In the genomic region with DNA sequence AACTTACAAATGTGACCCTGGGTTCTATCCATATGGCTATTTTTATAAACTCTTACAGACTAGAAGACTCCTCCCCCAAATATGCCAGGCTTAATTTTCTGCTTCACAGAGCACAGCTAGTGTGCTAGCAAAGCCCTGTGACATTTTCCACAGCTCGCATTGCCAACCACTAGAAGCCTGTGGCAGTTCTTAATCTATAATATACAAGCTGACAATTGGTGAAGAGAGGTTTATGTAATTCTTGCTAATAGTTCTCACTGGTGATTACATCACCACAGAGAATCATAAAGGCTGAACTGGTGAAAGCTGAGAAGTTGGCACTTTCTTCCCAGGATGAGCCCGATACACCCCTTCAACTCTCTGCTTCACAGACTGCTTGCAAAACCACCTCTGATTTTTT, we compare ENCODE assay signal across 14 mouse cellular contexts.
DNase-seq lines count a peak whose midpoint lies in the region; ATAC-seq and TF ChIP-seq lines count a peak whose summit lies in the region.
"Had no signal": no experiment of that assay in that cellular context is flagged by ENCODE, and none has a peak within 500 bp of the region (broad histone marks: within the 10 kb centered on the region; RNA-seq: fewer than 3 reads in every experiment).

No protein-coding gene starts in this region.

- no peak for TF ChIP-seq CTCF in midbrain, postnatal 0 days (IDR thresholded peaks at IDR 0.05)

- ATAC-seq in hindbrain, embryonic 14.5 days (ENCODE audit: low FRiP score): peak; percentile 53; the same call in 1 of the 2 replicates
- ATAC-seq in cerebellum, adult (ENCODE audit: insufficient number of reproducible peaks, low FRiP score, low TSS enrichment): peak; percentile 96
- ATAC-seq in midbrain, postnatal 0 days (ENCODE audit: low FRiP score): peak; percentile 52; the same call in 1 of the 2 replicates
- ATAC-seq in erythroblast, adult 5-6 weeks (replicated peaks; ENCODE audit: low FRiP score, poor library complexity, severe bottlenecking): no peak
- ATAC-seq: activated CD4-positive, CD25-positive, alpha-beta regulatory T cell, adult 4 months; intestine, embryonic 15.5 days had no signal

- H3K4me2 ChIP-seq in hindbrain, embryonic 14.5 days (replicated peaks): no peak overlapping the region
- no peak overlapping the region for H3K4me2 ChIP-seq in midbrain, postnatal 0 days (ENCODE audit: low read depth, low read length, poor library complexity, severe bottlenecking)
- H3K4me2 ChIP-seq: intestine, embryonic 15.5 days; liver, embryonic 11.5 days had no signal

- 0 out of 2 replicates have a peak, but pooled peaks cover 3% of the 10 kb centered on the region for H3K4me1 ChIP-seq in hindbrain, embryonic 14.5 days (replicated peaks; ENCODE audit: control insufficient read depth, insufficient read depth, low read length)
- no peaks in the 10 kb centered on the region for H3K4me1 ChIP-seq in hindbrain, embryonic 10.5 days (replicated peaks)
- no peaks in the 10 kb centered on the region for H3K4me1 ChIP-seq in midbrain, postnatal 0 days (ENCODE audit: insufficient read depth, low read length)
- H3K4me1 ChIP-seq: intestine, embryonic 15.5 days had no signal

- no peak overlapping the region for H3K9ac ChIP-seq in hindbrain, embryonic 14.5 days
- no peak overlapping the region for H3K9ac ChIP-seq in midbrain, postnatal 0 days (replicated peaks; ENCODE audit: low read length, poor library complexity, severe bottlenecking)
- H3K9ac ChIP-seq: intestine, embryonic 15.5 days had no signal

- DNase-seq in hindbrain, embryonic 14.5 days (ENCODE audit: low spot score): peak; percentile 43
- no peak for DNase-seq in hindbrain, embryonic 10.5 days (ENCODE audit: low spot score)
- peak; percentile 93 for DNase-seq in cerebellum, postnatal 10 days
- peak; percentile 81 for DNase-seq in midbrain, postnatal 0 days (ENCODE audit: low spot score)
- no peak for DNase-seq in kidney, postnatal 10 days
- DNase-seq in heart, adult 9 months (ENCODE audit: low spot score in 2 of 2): no peak
- DNase-seq: embryo, embryonic 11 days; kidney, postnatal 36 days; spleen, adult 18-20 months had no signal

- no peaks in the 10 kb centered on the region for H3K9me3 ChIP-seq in hindbrain, embryonic 14.5 days (ENCODE audit: control insufficient read depth, low read length)
- H3K9me3 ChIP-seq in hindbrain, embryonic 10.5 days: no peaks in the 10 kb centered on the region
- H3K9me3 ChIP-seq in midbrain, postnatal 0 days (ENCODE audit: low read length): no peaks in the 10 kb centered on the region
- H3K9me3 ChIP-seq: intestine, embryonic 15.5 days had no signal

- H3K27ac ChIP-seq in hindbrain, embryonic 14.5 days: no peak overlapping the region
- H3K27ac ChIP-seq in hindbrain, embryonic 10.5 days: no peak overlapping the region
- no peak overlapping the region for H3K27ac ChIP-seq in midbrain, postnatal 0 days (ENCODE audit: low read depth, low read length)
- H3K27ac ChIP-seq: intestine, embryonic 15.5 days had no signal

- no peaks in the 10 kb centered on the region for H3K36me3 ChIP-seq in hindbrain, embryonic 14.5 days (replicated peaks; ENCODE audit: control insufficient read depth, insufficient read depth)
- no peaks in the 10 kb centered on the region for H3K36me3 ChIP-seq in hindbrain, embryonic 10.5 days
- no peaks in the 10 kb centered on the region for H3K36me3 ChIP-seq in midbrain, postnatal 0 days (ENCODE audit: insufficient read depth, low read length)
- H3K36me3 ChIP-seq: intestine, embryonic 15.5 days had no signal

- H3K4me3 ChIP-seq in hindbrain, embryonic 14.5 days (replicated peaks; ENCODE audit: low read length): no peak overlapping the region
- H3K4me3 ChIP-seq in hindbrain, embryonic 10.5 days: no peak overlapping the region
- no peak overlapping the region for H3K4me3 ChIP-seq in midbrain, postnatal 0 days (ENCODE audit: low read depth, low read length)
- H3K4me3 ChIP-seq: intestine, embryonic 15.5 days had no signal

- WGBS in hindbrain, embryonic 14.5 days: 49% methylated on average over 2 of the region's 2 CpGs
- 81% methylated on average over 2 of the region's 2 CpGs for WGBS in hindbrain, embryonic 10.5 days
- WGBS in midbrain, postnatal 0 days: 41% methylated on average over 2 of the region's 2 CpGs

- no peaks in the 10 kb centered on the region for H3K27me3 ChIP-seq in hindbrain, embryonic 14.5 days (ENCODE audit: control insufficient read depth, insufficient read depth, low read length)
- H3K27me3 ChIP-seq in hindbrain, embryonic 10.5 days (ENCODE audit: insufficient read depth, poor library complexity, severe bottlenecking): no peaks in the 10 kb centered on the region
- no peaks in the 10 kb centered on the region for H3K27me3 ChIP-seq in midbrain, postnatal 0 days (ENCODE audit: insufficient read depth, low read length)
- H3K27me3 ChIP-seq: intestine, embryonic 15.5 days had no signal

Comparison
In these comparisons a context has a peak if more than half of its experiments do, and no peak if none do; other contexts are left out.
1. DNase-seq: peak in hindbrain, embryonic 14.5 days (single experiment), cerebellum, postnatal 10 days (2 of 2) and midbrain, postnatal 0 days (single experiment); none in hindbrain, embryonic 10.5 days (single experiment), kidney, postnatal 10 days (single experiment) and heart, adult 9 months (0 of 2).